Mouse (Mus musculus) activated CD4-positive, CD25-positive, alpha-beta regulatory T cell, adult 4 months (primary cell): ENCODE results near the gene Bloc1s1. TPM values are rescaled to one million over a fixed set of nuclear protein-coding genes. Genes with fewer than 3 reads are reported as not detected.

Experiments
- polyA plus RNA-seq, 2 experiments: library from polyadenylated mRNA; unstranded; fragments of 100-300 nt; shearing (Covaris generic); gene quantifications; one replicate each; pipeline ENCODE4 v1.2.1; 2017

The Bloc1s1 gene
- polyA plus RNA-seq, 2 experiments from 2014 or later: 218 to 252 TPM

Other genes with a start within 250 kb of the Bloc1s1 start
- 10 to 100 TPM; 15.3 to 17.9 TPM for gene Suox, start 250.0 kb downstream of the Bloc1s1 start, polyA plus RNA-seq
- gene Rab5b, start 227.8 kb downstream of the Bloc1s1 start, polyA plus RNA-seq: 10 to 100 TPM; 50.7 to 59.5 TPM
- gene Pmel, start 219.8 kb downstream of the Bloc1s1 start, polyA plus RNA-seq: 1 to 10 TPM; 2.6 to 5.7 TPM
- 10 to 100 TPM; 24.0 to 29.2 TPM for gene Cdk2, start 219.0 kb downstream of the Bloc1s1 start, polyA plus RNA-seq
- gene Dgka, start 179.2 kb downstream of the Bloc1s1 start, polyA plus RNA-seq: 100 to 1,000 TPM; 269 to 295 TPM
- 10 to 100 TPM; 64.1 to 79.7 TPM for gene Pym1, start 176.1 kb downstream of the Bloc1s1 start, polyA plus RNA-seq
- not detected for gene Mmp19, start 133.1 kb downstream of the Bloc1s1 start, polyA plus RNA-seq
- 10 to 100 TPM; 54.4 to 68.5 TPM for gene Dnajc14, start 120.0 kb downstream of the Bloc1s1 start, polyA plus RNA-seq
- gene Tmem198b, start 119.7 kb downstream of the Bloc1s1 start, polyA plus RNA-seq: 1 to 10 TPM; 3.3 to 3.4 TPM
- gene Sarnp, start 106.7 kb downstream of the Bloc1s1 start, polyA plus RNA-seq: 100 to 1,000 TPM; 192 to 229 TPM
- gene Ormdl2, start 102.4 kb downstream of the Bloc1s1 start, polyA plus RNA-seq: 10 to 100 TPM; 75.6 to 87.1 TPM
- 1 to 10 TPM; 5.0 to 5.6 TPM for gene Gdf11, start 32.3 kb downstream of the Bloc1s1 start, polyA plus RNA-seq
- gene Cd63, start 23.0 kb downstream of the Bloc1s1 start, polyA plus RNA-seq: under 1 TPM; 0.69 to 0.92 TPM
- gene Rdh5, start 1.1 kb downstream of the Bloc1s1 start, polyA plus RNA-seq: 1 to 10 TPM; 5.7 to 8.9 TPM
- 1 to 10 TPM; 2.9 to 6.1 TPM for gene Itga7, start 9.8 kb upstream of the Bloc1s1 start, polyA plus RNA-seq
- gene Mettl7b, start 37.0 kb upstream of the Bloc1s1 start, polyA plus RNA-seq: not detected
- gene Olfr9, start 65.4 kb upstream of the Bloc1s1 start, polyA plus RNA-seq: not detected
- not detected for gene Olfr763, start 86.8 kb upstream of the Bloc1s1 start, polyA plus RNA-seq
- gene Olfr764-ps1, start 115.9 kb upstream of the Bloc1s1 start, polyA plus RNA-seq: not detected
- gene Olfr765, start 126.0 kb upstream of the Bloc1s1 start, polyA plus RNA-seq: not detected
- gene Olfr766-ps1, start 144.9 kb upstream of the Bloc1s1 start, polyA plus RNA-seq: not detected
- gene Olfr767, start 158.9 kb upstream of the Bloc1s1 start, polyA plus RNA-seq: under 1 TPM in 1 of 2 experiments, not detected in 1; 0.09 TPM
- gene Olfr768, start 175.3 kb upstream of the Bloc1s1 start, polyA plus RNA-seq: not detected
- under 1 TPM in 1 of 2 experiments, not detected in 1; 0.21 TPM for gene Olfr769, start 193.8 kb upstream of the Bloc1s1 start, polyA plus RNA-seq
- gene Olfr770, start 215.0 kb upstream of the Bloc1s1 start, polyA plus RNA-seq: not detected
- not detected for gene Olfr771, start 240.7 kb upstream of the Bloc1s1 start, polyA plus RNA-seq